Mouse (Mus musculus) right cerebral cortex, adult 2 months (tissue): ENCODE results near the gene Pax7.

Experiments used
- DNase-seq, 2 experiments: peaks; one replicate each; pipeline ENCODE4 v3.0.0; 2021 to 2022; ENCODE audit warnings: low spot score in 2 of 2

Gene Pax7

DNA sequence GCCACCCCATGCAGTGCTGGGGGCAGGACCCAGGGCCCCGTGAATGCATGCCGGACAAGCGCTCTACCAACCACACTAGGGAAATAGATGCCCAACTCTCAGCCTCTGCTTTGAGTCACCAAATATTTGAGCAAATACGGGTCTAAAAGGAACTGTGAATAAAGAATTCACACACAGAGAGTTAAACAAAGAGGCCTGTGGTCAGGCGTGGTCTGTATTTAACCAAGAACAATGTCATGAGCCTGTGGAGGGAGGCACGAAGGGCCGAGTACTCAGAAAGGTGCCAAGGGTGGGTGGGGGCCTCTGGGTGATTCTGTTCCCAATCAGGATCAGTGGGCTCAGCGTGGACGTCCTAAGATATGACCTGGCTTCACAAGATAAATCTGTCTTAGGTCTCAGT is 145.3 kb downstream of the Pax7 start:
- no peak for DNase-seq
